Mouse (Mus musculus) limb, embryonic 14.5 days (tissue): Measurements from ENCODE around the gene Ints1. TPM values are rescaled to one million over a fixed set of nuclear protein-coding genes. Genes with fewer than 3 reads are reported as not detected.
A peak's percentile ranks its signal among the peaks of the same experiment; 100 is the strongest.

Experiments
- ATAC-seq: fragments of 200-750 bp; cut with Nextera tagmentation; 2 replicates; pipeline ENCODE4 v1.8.0; 2017; ENCODE audit warnings: low read depth, moderate number of reproducible peaks, moderate TSS enrichment; ENCODE audit not compliant: low FRiP score
- DNase-seq: peaks from one replicate; pipeline ENCODE4 v3.0.0-alpha.2; 2015; ENCODE audit warnings: low spot score
- H3K27ac ChIP-seq: fragments of 300-500 bp; sonication (generic); replicated peaks from 2 replicates; pipeline ENCODE4 v1.5.1; 2014; ENCODE audit warnings: low read depth, mild to moderate bottlenecking, low read length, moderate library complexity, mixed read lengths
- H3K27me3 ChIP-seq: fragments of 300-500 bp; sonication (generic); 2 replicates; pipeline ENCODE4 v1.6.1; 2014; ENCODE audit warnings: low read length, mixed read lengths; ENCODE audit not compliant: control insufficient read depth, insufficient read depth
- H3K36me3 ChIP-seq: fragments of 300-500 bp; sonication (generic); 2 replicates; pipeline ENCODE4 v1.6.1; 2014; ENCODE audit warnings: mild to moderate bottlenecking, low read length, moderate library complexity, mixed read lengths; ENCODE audit not compliant: control insufficient read depth, insufficient read depth
- H3K4me1 ChIP-seq: fragments of 300-500 bp; sonication (generic); 2 replicates; pipeline ENCODE4 v1.6.1; 2014; ENCODE audit warnings: antibody characterized with exemption, low read length, mixed read lengths; ENCODE audit not compliant: control insufficient read depth, insufficient read depth
- H3K4me2 ChIP-seq: fragments of 300-500 bp; sonication (generic); replicated peaks from 2 replicates; pipeline ENCODE4 v1.6.1; 2014; ENCODE audit warnings: low read depth, mild to moderate bottlenecking, low read length, moderate library complexity; ENCODE audit not compliant: severe bottlenecking
- H3K4me3 ChIP-seq: fragments of 300-500 bp; sonication (generic); replicated peaks from 2 replicates; pipeline ENCODE4 v1.5.1; 2014; ENCODE audit warnings: low read length
- H3K9ac ChIP-seq: fragments of 300-500 bp; sonication (generic); 2 replicates; pipeline ENCODE4 v1.6.1; 2014; ENCODE audit warnings: mild to moderate bottlenecking, low read depth, low read length, moderate library complexity; ENCODE audit not compliant: severe bottlenecking
- H3K9me3 ChIP-seq: fragments of 300-500 bp; sonication (generic); 2 replicates; pipeline ENCODE4 v1.6.1; 2016; ENCODE audit warnings: low read length; ENCODE audit not compliant: control insufficient read depth
- POLR2A ChIP-seq: fragments of 200-500 bp; IDR thresholded peaks from 2 replicates; pipeline ENCODE4 v1.8.0; 2012; ENCODE audit warnings: inconsistent platforms, mild to moderate bottlenecking, moderate library complexity, borderline replicate concordance; ENCODE audit not compliant: insufficient read depth, insufficient read length; ENCODE audit errors: extremely low read depth
- WGBS: fragments of 180-500 bp; shearing (Covaris S2); extraction: QIAGEN DNeasy Blood & Tissue Kit; methylation state at CpG from one replicate; pipeline ENCODE4 v1.1.7; 2014; 5-methylcytosine and 5-hydroxymethylcytosine counted together
- polyA plus RNA-seq, 2 experiments: library from polyadenylated mRNA; depleted of rRNA in 1 of 2; stranded (reverse) in 1 of 2; unstranded in 1 of 2; fragments of >200 nt; fragmentation: Nextera tagmentation in 1 of 2; extraction: Ambion mirVana in 1 of 2; gene quantifications; 2 replicates each; pipeline versions ENCODE4 v1.2.1 to v1.2.3; 2012 to 2014

The Ints1 gene
- polyA plus RNA-seq, 2 experiments, result 35.5 to 50.1 TPM

DNA sequence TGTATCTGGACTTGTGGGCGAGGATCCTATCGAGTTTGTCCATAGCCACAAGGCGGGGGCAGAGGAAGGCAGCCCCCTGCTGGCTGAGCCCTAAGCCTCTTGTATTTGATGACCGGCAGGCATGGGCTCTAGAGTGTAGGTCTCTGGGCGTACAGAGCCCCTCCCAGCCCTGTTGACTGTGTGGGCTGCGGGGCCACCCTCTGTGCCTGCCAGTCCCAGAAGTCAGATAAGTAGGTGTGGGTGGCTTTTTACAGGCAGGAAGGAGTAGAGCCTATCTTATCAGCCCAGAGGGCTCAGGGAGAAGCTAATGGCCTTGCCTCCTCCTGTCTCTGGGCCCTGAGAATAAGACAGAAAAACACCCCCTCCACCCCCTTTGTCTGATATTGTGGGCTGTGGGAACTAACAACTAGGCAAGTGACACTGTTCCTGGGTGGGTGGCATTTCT is 28.7 kb upstream of the Ints1 start:
- H3K4me3 ChIP-seq, result no peak overlapping the region
- no peak overlapping the region; the same call in 1 of the 2 replicates for H3K4me2 ChIP-seq
- no peak for DNase-seq
- no peak overlapping the region for H3K27ac ChIP-seq
- no peak for ATAC-seq
- no peak overlapping the region for H3K9ac ChIP-seq
- peaks cover 12% of the 10 kb centered on the region for H3K4me1 ChIP-seq
- no peak for TF ChIP-seq POLR2A
- H3K9me3 ChIP-seq, result no peaks in the 10 kb centered on the region
- H3K27me3 ChIP-seq, result no peaks in the 10 kb centered on the region
- 28% methylated on average over 6 of the region's 6 CpGs for WGBS
- H3K36me3 ChIP-seq, result peaks cover 17% of the 10 kb centered on the region

DNA sequence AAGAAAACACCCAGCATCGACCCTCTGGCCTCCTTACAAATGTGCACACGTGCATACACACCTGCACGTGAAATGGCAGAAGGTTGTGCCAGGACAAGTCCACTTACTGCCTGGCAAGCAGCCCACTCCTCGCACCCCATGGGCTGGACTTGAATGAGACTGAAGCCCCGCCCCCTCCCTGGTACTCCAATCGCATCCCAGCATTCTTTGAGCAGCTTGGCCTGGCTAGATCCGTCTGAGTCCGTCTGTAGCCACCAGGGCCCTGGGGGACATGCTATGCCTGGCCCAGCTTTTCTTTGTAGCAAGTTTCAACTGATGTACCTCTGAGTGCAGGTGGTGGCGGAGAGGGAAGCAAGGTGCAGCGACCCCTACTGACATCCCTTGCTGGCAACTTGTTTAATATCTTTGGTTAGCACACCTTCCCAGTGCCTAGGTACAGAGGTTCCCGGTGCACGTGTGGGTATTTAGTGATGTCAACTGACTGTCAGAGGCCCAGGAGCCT is 28.2 kb upstream of the Ints1 start:
- WGBS, result 9% methylated on average over 12 of the region's 12 CpGs

GRCm38 (mm10) chr5:139803165-139803564 is 27.7 kb upstream of the Ints1 start:
- Histone ChIP-seq H3K27ac (no peak overlapping the region), H3K4me1 (peaks cover 18% of the 10 kb centered on the region), H3K27me3 (no peaks in the 10 kb centered on the region), H3K9me3 (no peaks in the 10 kb centered on the region), H3K36me3 (peaks cover 17% of the 10 kb centered on the region), H3K9ac (no peak overlapping the region), H3K4me2 (no peak overlapping the region), H3K4me3 (no peak overlapping the region)
- WGBS, result 65% methylated on average over 8 of the region's 8 CpGs
- no peak for TF ChIP-seq POLR2A
- no peak for DNase-seq
- no peak for ATAC-seq

More for the DNA sequence above, 28.2 kb upstream of the Ints1 start:
- Histone ChIP-seq H3K4me1 (peaks cover 13% of the 10 kb centered on the region), H3K9me3 (no peaks in the 10 kb centered on the region), H3K27me3 (no peaks in the 10 kb centered on the region), H3K4me3 (no peak overlapping the region), H3K36me3 (peaks cover 17% of the 10 kb centered on the region), H3K27ac (no peak overlapping the region), H3K4me2 (no peak overlapping the region; the same call in 1 of the 2 replicates), H3K9ac (no peak overlapping the region)
- DNase-seq (peak; percentile 54), ATAC-seq (peak; percentile 54; the same call in 1 of the 2 replicates)
- no peak for TF ChIP-seq POLR2A

DNA sequence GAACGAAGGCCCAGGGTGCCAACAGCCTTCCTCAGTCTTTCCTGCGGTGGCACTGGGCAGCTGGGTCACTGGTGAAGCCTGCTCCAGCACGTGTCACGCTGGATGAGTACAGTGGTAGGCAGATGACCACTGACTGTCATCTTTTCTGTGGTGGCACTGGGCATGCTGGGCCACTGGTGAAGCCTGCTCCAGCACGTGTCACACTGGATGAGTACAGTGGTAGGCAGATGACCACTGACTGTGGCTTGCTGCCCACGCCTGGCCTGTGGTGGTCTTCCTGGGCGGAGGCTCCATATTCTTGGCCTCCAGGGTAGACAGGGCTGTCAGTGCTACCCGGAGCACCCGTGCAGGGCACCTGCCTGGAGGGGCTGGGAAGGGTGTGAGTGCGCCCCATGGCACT is 26.4 kb upstream of the Ints1 start:
- H3K9ac ChIP-seq, result no peak overlapping the region
- H3K36me3 ChIP-seq, result peaks cover 17% of the 10 kb centered on the region
- H3K9me3 ChIP-seq, result no peaks in the 10 kb centered on the region
- H3K4me2 ChIP-seq, result no peak overlapping the region
- H3K27me3 ChIP-seq, result no peaks in the 10 kb centered on the region
- TF ChIP-seq POLR2A, result no peak
- 91% methylated on average over 10 of the region's 10 CpGs for WGBS
- no peak overlapping the region for H3K4me3 ChIP-seq
- DNase-seq (no peak), ATAC-seq (no peak)
- H3K4me1 ChIP-seq, result peaks cover 30% of the 10 kb centered on the region
- H3K27ac ChIP-seq, result no peak overlapping the region

GRCm38 (mm10) chr5:139801231-139801630 is 25.8 kb upstream of the Ints1 start:
- Histone ChIP-seq H3K27ac (no peak overlapping the region), H3K9ac (no peak overlapping the region), H3K4me3 (no peak overlapping the region), H3K27me3 (no peaks in the 10 kb centered on the region), H3K36me3 (peaks cover 17% of the 10 kb centered on the region), H3K4me1 (peaks cover 36% of the 10 kb centered on the region), H3K4me2 (no peak overlapping the region), H3K9me3 (no peaks in the 10 kb centered on the region)
- WGBS, result 94% methylated on average over 8 of the region's 8 CpGs
- ATAC-seq (no peak), DNase-seq (no peak)
- no peak for TF ChIP-seq POLR2A
